Mouse (Mus musculus) intestine, embryonic 15.5 days (tissue): ENCODE data around the gene Atg4c. TPM values are rescaled to one million over a fixed set of nuclear protein-coding genes. Genes with fewer than 3 reads are reported as not detected.

Experiments used
- ATAC-seq: fragments of 200-750 bp; cut with Nextera tagmentation; 2 replicates; pipeline ENCODE4 v1.8.0; 2017; ENCODE audit warnings: moderate TSS enrichment, moderate library complexity
- H3K27ac ChIP-seq: fragments of 300-500 bp; sonication (generic); 2 replicates; pipeline ENCODE4 v1.5.1; 2015; ENCODE audit warnings: mild to moderate bottlenecking, inconsistent platforms
- H3K27me3 ChIP-seq: fragments of 300-500 bp; sonication (generic); replicated peaks from 2 replicates; pipeline ENCODE4 v1.6.1; 2015; ENCODE audit warnings: inconsistent platforms
- H3K36me3 ChIP-seq: fragments of 300-500 bp; sonication (generic); 2 replicates; pipeline ENCODE4 v1.6.1; 2015; ENCODE audit warnings: inconsistent platforms
- H3K4me1 ChIP-seq: fragments of 300-500 bp; sonication (generic); replicated peaks from 2 replicates; pipeline ENCODE4 v1.6.1; 2015; ENCODE audit warnings: inconsistent platforms
- H3K4me2 ChIP-seq: fragments of 300-500 bp; sonication (generic); replicated peaks from 2 replicates; pipeline ENCODE4 v1.6.1; 2015; ENCODE audit warnings: mild to moderate bottlenecking, inconsistent platforms
- H3K4me3 ChIP-seq: fragments of 300-500 bp; sonication (generic); replicated peaks from 2 replicates; pipeline ENCODE4 v1.5.1; 2015; ENCODE audit warnings: inconsistent platforms
- H3K9ac ChIP-seq: fragments of 300-500 bp; sonication (generic); 2 replicates; pipeline ENCODE4 v1.6.1; 2015; ENCODE audit warnings: inconsistent platforms
- H3K9me3 ChIP-seq: fragments of 300-500 bp; sonication (generic); 2 replicates; pipeline ENCODE4 v1.6.1; 2016; ENCODE audit warnings: inconsistent platforms
- WGBS: fragments of 180-500 bp; shearing (Covaris S2); methylation state at CpG from one replicate; pipeline ENCODE4 v1.1.7; 2015; 5-methylcytosine and 5-hydroxymethylcytosine counted together
- polyA plus RNA-seq: library from polyadenylated mRNA; unstranded; fragments of >200 nt; fragmentation: Nextera tagmentation; extraction: Ambion mirVana; gene quantifications from 2 replicates; pipeline ENCODE4 v1.2.1, GENCODE M21; 2015

Gene Atg4c
- polyA plus RNA-seq, 1 experiment from 2014 or later: 14.6 TPM

DNA sequence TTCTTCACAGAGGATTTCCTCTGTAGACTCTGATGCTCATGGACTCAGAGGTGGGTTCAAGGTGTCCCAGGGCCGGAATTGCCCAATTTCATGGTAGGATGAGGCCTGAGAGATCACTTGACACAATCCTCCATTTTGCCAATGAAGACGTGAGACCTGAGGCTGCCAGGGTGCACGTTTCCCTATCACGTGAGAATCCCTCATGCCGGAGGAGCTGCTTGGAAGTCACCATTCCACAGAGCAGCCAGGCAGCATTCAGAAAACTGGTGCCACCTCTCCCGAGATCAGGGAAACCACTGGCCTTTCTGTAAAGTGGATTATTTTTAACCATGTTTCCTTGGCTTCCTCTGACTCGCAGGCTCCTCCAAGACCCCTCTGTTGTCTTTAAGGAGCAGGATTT, 88.0 kb downstream of the Atg4c start:
- WGBS: 84% methylated on average over 7 of the region's 7 CpGs
- no peaks in the 10 kb centered on the region for H3K9me3 ChIP-seq
- no peak overlapping the region for H3K9ac ChIP-seq
- H3K27ac ChIP-seq: no peak overlapping the region
- H3K36me3 ChIP-seq: no peaks in the 10 kb centered on the region
- H3K4me2 ChIP-seq: no peak overlapping the region
- no peaks in the 10 kb centered on the region for H3K27me3 ChIP-seq
- H3K4me1 ChIP-seq: no peaks in the 10 kb centered on the region
- H3K4me3 ChIP-seq: no peak overlapping the region
- ATAC-seq: no peak

DNA sequence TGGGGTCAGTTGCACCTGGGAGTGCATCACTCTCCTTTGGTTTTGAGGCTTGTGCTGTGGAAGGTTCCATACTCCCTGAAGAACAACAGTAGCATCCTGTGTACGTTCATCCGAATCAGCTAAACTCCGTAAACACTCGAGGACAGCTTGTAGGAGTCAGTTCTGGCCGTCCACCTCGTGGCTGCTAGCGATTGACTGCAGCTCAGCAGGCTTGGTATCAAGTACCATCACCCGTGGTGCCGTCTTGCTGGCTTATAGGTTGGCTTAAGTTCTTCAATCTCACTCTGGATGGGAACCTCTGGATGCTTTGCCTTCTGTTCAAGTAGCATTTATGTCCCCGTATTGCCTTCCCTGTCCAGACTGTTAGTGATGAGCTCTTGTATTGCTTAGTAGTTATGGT, 95.6 kb downstream of the Atg4c start:
- Histone ChIP-seq H3K4me3 (no peak overlapping the region), H3K4me1 (no peaks in the 10 kb centered on the region), H3K9me3 (no peaks in the 10 kb centered on the region), H3K36me3 (no peaks in the 10 kb centered on the region), H3K27me3 (no peaks in the 10 kb centered on the region), H3K27ac (no peak overlapping the region), H3K4me2 (no peak overlapping the region), H3K9ac (no peak overlapping the region)
- 87% methylated on average over 10 of the region's 10 CpGs for WGBS
- ATAC-seq: no peak

DNA sequence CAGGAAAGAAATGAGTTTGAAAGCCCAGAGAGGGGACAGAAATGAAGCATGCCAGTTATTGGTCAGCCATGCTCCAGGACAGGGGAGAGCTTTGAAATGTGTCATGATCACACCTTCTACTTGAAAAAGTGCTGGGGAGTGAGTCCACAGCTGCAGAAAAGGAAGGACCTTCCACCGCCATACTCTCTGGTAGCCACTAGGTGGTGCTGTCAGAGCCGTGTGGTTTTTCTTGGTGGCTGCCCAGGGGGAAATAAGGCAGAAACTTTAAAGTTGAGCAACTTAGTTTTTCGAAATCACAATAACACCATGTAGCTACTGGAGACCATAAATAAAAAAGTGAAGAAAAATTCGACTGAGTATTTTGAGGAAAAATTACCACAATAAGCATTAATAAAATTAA, 104.9 kb downstream of the Atg4c start:
- ATAC-seq: no peak
- Histone ChIP-seq H3K4me3 (no peak overlapping the region), H3K4me1 (no peaks in the 10 kb centered on the region), H3K9me3 (no peaks in the 10 kb centered on the region), H3K4me2 (no peak overlapping the region), H3K27ac (no peak overlapping the region), H3K9ac (no peak overlapping the region), H3K36me3 (no peaks in the 10 kb centered on the region), H3K27me3 (no peaks in the 10 kb centered on the region)
- 13% methylated on average over 4 of the region's 4 CpGs for WGBS

DNA sequence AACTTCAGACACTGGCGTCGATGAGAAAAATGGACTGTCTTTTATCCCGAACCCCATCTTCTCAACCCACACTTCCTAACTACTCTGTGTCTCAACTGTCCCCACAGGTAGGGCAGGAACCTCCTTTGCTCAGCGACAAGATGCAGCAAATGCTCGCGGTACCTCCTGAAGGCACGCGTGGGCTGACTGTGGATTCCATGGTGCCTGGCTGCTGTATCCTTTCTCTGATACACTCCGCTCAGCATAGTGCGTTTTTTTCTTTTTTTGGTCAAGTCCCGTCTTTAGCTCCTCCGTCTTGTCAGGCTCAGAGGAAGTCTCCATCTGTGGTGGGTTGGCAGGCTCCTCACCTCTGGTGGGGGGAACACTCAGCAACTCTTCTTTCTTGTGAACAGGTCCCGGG, 111.1 kb downstream of the Atg4c start:
- Histone ChIP-seq H3K9me3 (no peaks in the 10 kb centered on the region), H3K4me2 (no peak overlapping the region), H3K27me3 (no peaks in the 10 kb centered on the region), H3K27ac (no peak overlapping the region), H3K4me3 (no peak overlapping the region), H3K36me3 (no peaks in the 10 kb centered on the region), H3K9ac (no peak overlapping the region), H3K4me1 (no peaks in the 10 kb centered on the region)
- no peak for ATAC-seq
- WGBS: 87% methylated on average over 13 of the region's 13 CpGs

Other genes starting within 250 kb of the Atg4c start
- 2.2 and 2.6 TPM in 2 replicates for gene Angptl3, start 163.0 kb upstream of the Atg4c start, polyA plus RNA-seq
- 41.6 and 42.2 TPM in 2 replicates for gene Dock7, start 73.0 kb upstream of the Atg4c start, polyA plus RNA-seq
- 0.20 and 0.40 TPM in 2 replicates for gene Gm12689, start 102.0 kb downstream of the Atg4c start, polyA plus RNA-seq